Mouse (Mus musculus) lung, embryonic 14.5 days (tissue): ENCODE data around the gene Nrros. TPM values are rescaled to one million over a fixed set of nuclear protein-coding genes. Genes with fewer than 3 reads are reported as not detected.

Experiments
- ATAC-seq: fragments of 200-750 bp; cut with Nextera tagmentation; 2 replicates; pipeline ENCODE4 v1.8.0; 2017; ENCODE audit warnings: mild to moderate bottlenecking, moderate TSS enrichment, moderate library complexity; ENCODE audit not compliant: insufficient read depth
- DNase-seq: peaks from one replicate; pipeline ENCODE4 v3.0.0-alpha.2; 2015
- H3K27ac ChIP-seq: fragments of 300-500 bp; sonication (generic); 2 replicates; pipeline ENCODE4 v1.5.1; 2014; ENCODE audit warnings: low read depth, mild to moderate bottlenecking, moderate library complexity
- H3K27me3 ChIP-seq: fragments of 300-500 bp; sonication (generic); 2 replicates; pipeline ENCODE4 v1.6.1; 2014; ENCODE audit warnings: low read length, control low read depth; ENCODE audit not compliant: insufficient read depth
- H3K36me3 ChIP-seq: fragments of 300-500 bp; sonication (generic); 2 replicates; pipeline ENCODE4 v1.6.1; 2014; ENCODE audit warnings: control low read depth; ENCODE audit not compliant: insufficient read depth
- H3K4me1 ChIP-seq: fragments of 300-500 bp; sonication (generic); 2 replicates; pipeline ENCODE4 v1.6.1; 2014; ENCODE audit warnings: antibody characterized with exemption, control low read depth; ENCODE audit not compliant: insufficient read depth
- H3K4me2 ChIP-seq: fragments of 300-500 bp; sonication (generic); 2 replicates; pipeline ENCODE4 v1.6.1; 2014; ENCODE audit warnings: mild to moderate bottlenecking
- H3K4me3 ChIP-seq: fragments of 300-500 bp; sonication (generic); 2 replicates; pipeline ENCODE4 v1.5.1; 2014; ENCODE audit warnings: low read depth, low read length
- H3K9ac ChIP-seq: fragments of 300-500 bp; sonication (generic); 2 replicates; pipeline ENCODE4 v1.6.1; 2014
- H3K9me3 ChIP-seq: fragments of 300-500 bp; sonication (generic); 2 replicates; pipeline ENCODE4 v1.6.1; 2016; ENCODE audit warnings: low read depth, low read length, control low read depth
- CTCF ChIP-seq: IDR thresholded peaks from 2 replicates; pipeline ENCODE4 v1.5.1; 2016; ENCODE audit warnings: antibody characterized with exemption, low read depth
- WGBS: fragments of 180-500 bp; shearing (Covaris S2); extraction: QIAGEN DNeasy Blood & Tissue Kit; methylation state at CpG from one replicate; pipeline ENCODE4 v1.1.7; 2014; 5-methylcytosine and 5-hydroxymethylcytosine counted together
- polyA plus RNA-seq: library from polyadenylated mRNA; unstranded; fragments of >200 nt; fragmentation: Nextera tagmentation; extraction: Ambion mirVana; gene quantifications from 2 replicates; pipeline ENCODE4 v1.2.1, GENCODE M21; 2014

Gene Nrros
- polyA plus RNA-seq, 1 experiment from 2014 or later: 42.6 TPM

GRCm38 (mm10) chr16:32163891-32164290, 1.5 kb downstream of the Nrros start:
- no peak for TF ChIP-seq CTCF
- Histone ChIP-seq H3K36me3 (no peaks in the 10 kb centered on the region), H3K4me3 (peak overlapping the region; percentile 39), H3K4me1 (0 out of 2 replicates have a peak, but pooled peaks cover 2% of the 10 kb centered on the region), H3K27ac (no peak overlapping the region), H3K27me3 (peaks cover 5% of the 10 kb centered on the region; the same call in 1 of the 2 replicates), H3K4me2 (peak overlapping the region; percentile 65), H3K9ac (peak overlapping the region; percentile 31; the same call in 1 of the 2 replicates), H3K9me3 (no peaks in the 10 kb centered on the region)
- DNase-seq: no peak
- ATAC-seq: no peak
- 75% methylated on average over 5 of the region's 5 CpGs for WGBS

- Histone ChIP-seq H3K4me1 (0 out of 2 replicates have a peak, but pooled peaks cover 2% of the 10 kb centered on the region), H3K9ac (peak overlapping the region; percentile 31; the same call in 1 of the 2 replicates), H3K9me3 (no peaks in the 10 kb centered on the region), H3K36me3 (no peaks in the 10 kb centered on the region), H3K27ac (no peak overlapping the region), H3K27me3 (peaks cover 5% of the 10 kb centered on the region; the same call in 1 of the 2 replicates), H3K4me3 (peak overlapping the region; percentile 39), H3K4me2 (peak overlapping the region; percentile 65)
- no peak for ATAC-seq
- DNase-seq: no peak
- no peak for TF ChIP-seq CTCF
- 67% methylated on average over 4 of the region's 4 CpGs for WGBS
Observed at GRCm38 (mm10) chr16:32163392-32163791, 2.0 kb downstream of the Nrros start.

DNA sequence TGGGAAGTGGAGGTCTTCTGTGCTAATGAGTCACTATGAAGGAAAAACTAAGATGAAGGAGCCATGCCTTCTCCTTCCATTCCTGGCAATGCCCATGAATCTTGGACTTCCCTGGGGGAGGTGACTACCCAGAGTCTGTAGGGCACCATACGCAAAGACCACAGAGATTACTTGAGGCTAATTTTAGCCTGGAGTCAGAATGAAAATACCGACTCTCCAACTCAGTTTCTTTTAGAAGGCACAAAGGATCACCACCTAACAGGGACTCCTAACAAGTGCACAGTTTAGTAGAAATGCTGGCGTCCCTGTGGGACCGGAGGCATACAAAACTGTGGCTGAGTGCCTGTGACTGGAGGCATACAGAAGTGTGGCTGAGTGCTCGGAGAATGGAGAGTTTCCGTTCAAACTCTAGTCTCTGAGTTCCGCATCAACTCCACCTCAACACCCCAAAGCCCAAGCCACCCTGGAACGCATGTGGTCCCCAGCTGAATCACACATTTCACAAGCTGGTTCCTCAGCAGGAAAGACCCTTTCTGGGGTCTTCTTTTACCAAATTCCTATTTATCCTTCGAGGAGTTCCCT, 4.6 kb downstream of the Nrros start:
- Histone ChIP-seq H3K36me3 (no peaks in the 10 kb centered on the region), H3K27ac (no peak overlapping the region), H3K4me1 (0 out of 2 replicates have a peak, but pooled peaks cover 2% of the 10 kb centered on the region), H3K27me3 (peaks cover 5% of the 10 kb centered on the region; the same call in 1 of the 2 replicates), H3K4me3 (no peak overlapping the region), H3K4me2 (no peak overlapping the region; the same call in 1 of the 2 replicates), H3K9me3 (no peaks in the 10 kb centered on the region), H3K9ac (no peak overlapping the region)
- 88% methylated on average over 9 of the region's 9 CpGs for WGBS
- DNase-seq: no peak
- no peak for TF ChIP-seq CTCF
- no peak for ATAC-seq

DNA sequence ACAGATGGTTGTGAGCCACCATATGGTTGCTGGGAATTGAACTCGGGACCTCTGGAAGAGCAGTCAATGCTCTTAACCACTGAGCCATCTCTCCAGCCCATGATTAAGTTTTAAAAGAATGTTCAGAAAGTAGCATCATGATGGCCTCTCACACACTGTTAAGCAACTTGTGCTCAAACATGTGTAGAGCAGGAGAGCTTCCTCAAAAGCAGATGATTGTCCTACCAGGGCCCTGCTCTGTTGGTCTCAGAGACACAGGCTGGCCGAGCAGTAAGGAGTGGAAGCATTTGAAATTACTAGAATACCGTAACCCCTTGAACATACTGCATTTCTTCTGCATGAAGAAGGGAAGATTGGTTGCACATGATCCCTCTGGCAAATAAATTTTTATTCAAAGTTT, 6.4 kb downstream of the Nrros start:
- no peak overlapping the region for H3K27ac ChIP-seq
- H3K9me3 ChIP-seq: no peaks in the 10 kb centered on the region
- 89% methylated on average over 3 of the region's 3 CpGs for WGBS
- H3K4me3 ChIP-seq: no peak overlapping the region
- no peak overlapping the region for H3K9ac ChIP-seq
- no peaks in the 10 kb centered on the region for H3K36me3 ChIP-seq
- DNase-seq (no peak), ATAC-seq (no peak)
- H3K4me2 ChIP-seq: no peak overlapping the region
- no peak for TF ChIP-seq CTCF
- H3K4me1 ChIP-seq: no peaks in the 10 kb centered on the region
- no peaks in the 10 kb centered on the region for H3K27me3 ChIP-seq

GRCm38 (mm10) chr16:32157369-32157768, 8.0 kb downstream of the Nrros start:
- no peak for TF ChIP-seq CTCF
- no peaks in the 10 kb centered on the region for H3K4me1 ChIP-seq
- H3K27me3 ChIP-seq: no peaks in the 10 kb centered on the region
- no peak overlapping the region for H3K4me3 ChIP-seq
- H3K9me3 ChIP-seq: no peaks in the 10 kb centered on the region
- DNase-seq (no peak), ATAC-seq (no peak)
- no peak overlapping the region for H3K4me2 ChIP-seq
- H3K9ac ChIP-seq: no peak overlapping the region
- H3K36me3 ChIP-seq: no peaks in the 10 kb centered on the region
- WGBS: 70% methylated on average over 2 of the region's 2 CpGs
- H3K27ac ChIP-seq: no peak overlapping the region

DNA sequence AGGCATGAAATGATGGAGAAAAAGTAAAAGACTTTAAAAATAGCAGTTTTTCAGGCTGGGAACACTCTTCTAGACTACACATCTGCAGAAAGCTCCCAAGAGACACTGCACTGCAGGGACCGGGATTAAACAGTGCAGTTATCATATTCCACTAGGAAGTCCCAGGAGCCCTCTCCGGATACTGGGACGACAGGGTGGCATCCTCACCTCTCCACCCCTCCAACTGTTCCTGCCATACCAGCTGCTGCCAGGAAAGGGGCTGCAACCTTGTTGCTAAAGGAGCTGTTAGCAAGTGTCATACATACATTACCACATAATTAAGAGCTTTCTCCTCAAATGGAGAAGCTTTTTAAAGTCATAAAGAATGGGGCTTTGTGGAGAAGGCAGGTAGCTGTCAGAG, 8.7 kb downstream of the Nrros start:
- 25% methylated on average over 3 of the region's 3 CpGs for WGBS
- H3K36me3 ChIP-seq: no peaks in the 10 kb centered on the region
- no peak overlapping the region for H3K27ac ChIP-seq
- no peak overlapping the region for H3K4me3 ChIP-seq
- no peak for TF ChIP-seq CTCF
- H3K9me3 ChIP-seq: no peaks in the 10 kb centered on the region
- no peaks in the 10 kb centered on the region for H3K4me1 ChIP-seq
- DNase-seq (no peak), ATAC-seq (no peak)
- H3K9ac ChIP-seq: no peak overlapping the region
- H3K27me3 ChIP-seq: no peaks in the 10 kb centered on the region
- no peak overlapping the region for H3K4me2 ChIP-seq

DNA sequence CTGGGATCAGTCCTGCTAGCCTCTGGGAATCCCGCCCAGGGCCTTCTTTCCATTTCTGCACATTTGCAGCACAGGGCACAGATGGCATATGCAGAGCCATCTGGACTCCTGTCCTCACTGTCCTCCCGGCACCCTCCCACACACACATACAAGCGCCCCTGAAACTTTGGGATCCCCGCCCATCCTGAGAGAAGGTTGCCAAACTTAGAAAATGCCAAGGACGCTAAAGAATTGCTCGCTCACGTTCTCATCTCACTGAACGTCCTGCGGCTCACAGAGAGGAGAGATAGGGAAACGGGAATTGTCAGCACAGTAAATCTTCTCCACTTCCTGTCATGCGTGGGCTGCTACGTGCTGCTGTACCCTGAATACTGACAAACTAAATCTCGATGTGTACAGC, 11.0 kb downstream of the Nrros start:
- TF ChIP-seq CTCF: no peak
- ATAC-seq: no peak
- peak overlapping the region; percentile 13 for H3K9ac ChIP-seq
- H3K9me3 ChIP-seq: no peaks in the 10 kb centered on the region
- H3K27ac ChIP-seq: no peak overlapping the region
- peak; percentile 14 for DNase-seq
- no peak overlapping the region for H3K4me2 ChIP-seq
- no peaks in the 10 kb centered on the region for H3K27me3 ChIP-seq
- no peak overlapping the region for H3K4me3 ChIP-seq
- no peaks in the 10 kb centered on the region for H3K36me3 ChIP-seq
- H3K4me1 ChIP-seq: no peaks in the 10 kb centered on the region
- WGBS: 51% methylated on average over 13 of the region's 13 CpGs
